Mouse (Mus musculus) limb, embryonic 12.5 days (tissue): ENCODE measurements around the gene Osbp. TPM values are rescaled to one million over a fixed set of nuclear protein-coding genes. Genes with fewer than 3 reads are reported as not detected.

Source experiments
- ATAC-seq: fragments of 200-750 bp; cut with Nextera tagmentation; 2 replicates; pipeline ENCODE4 v1.8.0; 2017; ENCODE audit warnings: low read depth, moderate TSS enrichment; ENCODE audit not compliant: insufficient number of reproducible peaks, insufficient read depth, low FRiP score, low TSS enrichment
- H3K27ac ChIP-seq: fragments of 300-500 bp; sonication (generic); 2 replicates; pipeline ENCODE4 v1.5.1; 2016; ENCODE audit warnings: mild to moderate bottlenecking, moderate library complexity
- H3K27me3 ChIP-seq: fragments of 300-500 bp; sonication (generic); 2 replicates; pipeline ENCODE4 v1.6.1; 2016; ENCODE audit warnings: mild to moderate bottlenecking, moderate library complexity
- H3K36me3 ChIP-seq: fragments of 300-500 bp; sonication (generic); 2 replicates; pipeline ENCODE4 v1.6.1; 2016; ENCODE audit warnings: mild to moderate bottlenecking, moderate library complexity
- H3K4me1 ChIP-seq: fragments of 300-500 bp; sonication (generic); replicated peaks from 2 replicates; pipeline ENCODE4 v1.6.1; 2016
- H3K4me2 ChIP-seq: fragments of 300-500 bp; sonication (generic); 2 replicates; pipeline ENCODE4 v1.6.1; 2016; ENCODE audit warnings: mild to moderate bottlenecking, moderate library complexity
- H3K4me3 ChIP-seq: fragments of 300-500 bp; sonication (generic); replicated peaks from 2 replicates; pipeline ENCODE4 v1.5.1; 2016; ENCODE audit warnings: mild to moderate bottlenecking
- H3K9ac ChIP-seq: fragments of 300-500 bp; sonication (generic); replicated peaks from 2 replicates; pipeline ENCODE4 v1.6.1; 2016; ENCODE audit warnings: mild to moderate bottlenecking, moderate library complexity
- H3K9me3 ChIP-seq: fragments of 300-500 bp; sonication (generic); 2 replicates; pipeline ENCODE4 v1.6.1; 2016; ENCODE audit warnings: mild to moderate bottlenecking, moderate library complexity
- WGBS: fragments of 180-500 bp; shearing (Covaris S2); methylation state at CpG from one replicate; pipeline ENCODE4 v1.1.7; 2016; 5-methylcytosine and 5-hydroxymethylcytosine counted together
- polyA plus RNA-seq: library from polyadenylated mRNA; unstranded; fragments of >200 nt; fragmentation: Nextera tagmentation; extraction: Ambion mirVana; gene quantifications from 2 replicates; pipeline ENCODE4 v1.2.1, GENCODE M21; 2016

Gene Osbp
- polyA plus RNA-seq, 1 experiment from 2014 or later, result 5.1 TPM

- ATAC-seq, result no peak
- H3K36me3 ChIP-seq, result peaks cover 90% of the 10 kb centered on the region
- 96% methylated on average over 7 of the region's 7 CpGs for WGBS
Measured at GRCm38 (mm10) chr19:11989334-11989733, 23.6 kb downstream of the Osbp start.

GRCm38 (mm10) chr19:11992034-11992433 lies 26.3 kb downstream of the Osbp start:
- Histone ChIP-seq H3K36me3 (peaks cover 85% of the 10 kb centered on the region), H3K27ac (no peak overlapping the region), H3K9me3 (no peaks in the 10 kb centered on the region), H3K27me3 (no peaks in the 10 kb centered on the region), H3K4me1 (no peaks in the 10 kb centered on the region), H3K4me3 (no peak overlapping the region), H3K4me2 (no peak overlapping the region), H3K9ac (no peak overlapping the region)
- ATAC-seq, result no peak
- 96% methylated on average over 9 of the region's 9 CpGs for WGBS

More at GRCm38 (mm10) chr19:11989334-11989733, 23.6 kb downstream of the Osbp start:
- Histone ChIP-seq H3K4me3 (no peak overlapping the region), H3K27ac (no peak overlapping the region), H3K4me1 (no peaks in the 10 kb centered on the region), H3K9ac (no peak overlapping the region), H3K4me2 (no peak overlapping the region), H3K27me3 (no peaks in the 10 kb centered on the region), H3K9me3 (no peaks in the 10 kb centered on the region)

GRCm38 (mm10) chr19:11992441-11993029 lies 26.8 kb downstream of the Osbp start:
- no peak for ATAC-seq
- no peaks in the 10 kb centered on the region for H3K4me1 ChIP-seq
- no peaks in the 10 kb centered on the region for H3K9me3 ChIP-seq
- H3K27me3 ChIP-seq, result no peaks in the 10 kb centered on the region
- H3K4me3 ChIP-seq, result no peak overlapping the region
- no peak overlapping the region for H3K27ac ChIP-seq
- H3K36me3 ChIP-seq, result peaks cover 80% of the 10 kb centered on the region
- 88% methylated on average over 10 of the region's 10 CpGs for WGBS
- H3K4me2 ChIP-seq, result no peak overlapping the region
- no peak overlapping the region for H3K9ac ChIP-seq

GRCm38 (mm10) chr19:11994703-11995431 lies 29.1 kb downstream of the Osbp start:
- no peak overlapping the region for H3K27ac ChIP-seq
- WGBS, result 94% methylated on average over 6 of the region's 6 CpGs
- no peak overlapping the region for H3K4me2 ChIP-seq
- no peaks in the 10 kb centered on the region for H3K4me1 ChIP-seq
- no peak for ATAC-seq
- no peaks in the 10 kb centered on the region for H3K9me3 ChIP-seq
- H3K27me3 ChIP-seq, result no peaks in the 10 kb centered on the region
- H3K36me3 ChIP-seq, result peaks cover 58% of the 10 kb centered on the region
- no peak overlapping the region for H3K9ac ChIP-seq
- H3K4me3 ChIP-seq, result no peak overlapping the region

GRCm38 (mm10) chr19:11995722-11996448 lies 30.1 kb downstream of the Osbp start:
- Histone ChIP-seq H3K4me1 (no peaks in the 10 kb centered on the region), H3K9ac (no peak overlapping the region), H3K9me3 (no peaks in the 10 kb centered on the region), H3K36me3 (peaks cover 49% of the 10 kb centered on the region), H3K27ac (no peak overlapping the region), H3K27me3 (no peaks in the 10 kb centered on the region), H3K4me3 (no peak overlapping the region), H3K4me2 (no peak overlapping the region)
- no peak for ATAC-seq
- 56% methylated on average over 2 of the region's 2 CpGs for WGBS

- Histone ChIP-seq H3K27ac (no peak overlapping the region), H3K4me3 (no peak overlapping the region), H3K4me2 (no peak overlapping the region), H3K27me3 (no peaks in the 10 kb centered on the region), H3K36me3 (no peaks in the 10 kb centered on the region), H3K4me1 (peaks cover 7% of the 10 kb centered on the region; the same call in 1 of the 2 replicates), H3K9ac (no peak overlapping the region), H3K9me3 (no peaks in the 10 kb centered on the region)
- ATAC-seq, result no peak
- WGBS, result 28% methylated on average over 3 of the region's 3 CpGs
Measured at GRCm38 (mm10) chr19:12001686-12002085, 35.9 kb downstream of the Osbp start.

GRCm38 (mm10) chr19:12002125-12002524 lies 36.4 kb downstream of the Osbp start:
- WGBS, result 4% methylated on average over 11 of the region's 11 CpGs
- H3K36me3 ChIP-seq, result no peaks in the 10 kb centered on the region
- peak overlapping the region; percentile 18; the same call in 1 of the 2 replicates for H3K4me3 ChIP-seq
- no peaks in the 10 kb centered on the region for H3K9me3 ChIP-seq
- no peak overlapping the region for H3K27ac ChIP-seq
- no peak overlapping the region for H3K9ac ChIP-seq
- no peaks in the 10 kb centered on the region for H3K27me3 ChIP-seq
- H3K4me1 ChIP-seq, result peaks cover 11% of the 10 kb centered on the region; the same call in 1 of the 2 replicates
- ATAC-seq, result no peak
- H3K4me2 ChIP-seq, result peak overlapping the region; percentile 43

- H3K27ac ChIP-seq, result no peak overlapping the region
- WGBS, result 51% methylated on average over 14 of the region's 14 CpGs
- peak overlapping the region; percentile 43 for H3K4me2 ChIP-seq
- H3K9me3 ChIP-seq, result no peaks in the 10 kb centered on the region
- H3K4me1 ChIP-seq, result peaks cover 13% of the 10 kb centered on the region; the same call in 1 of the 2 replicates
- H3K36me3 ChIP-seq, result no peaks in the 10 kb centered on the region
- H3K27me3 ChIP-seq, result no peaks in the 10 kb centered on the region
- peak overlapping the region; percentile 18; the same call in 1 of the 2 replicates for H3K4me3 ChIP-seq
- ATAC-seq, result no peak
- no peak overlapping the region for H3K9ac ChIP-seq
Measured at GRCm38 (mm10) chr19:12002791-12003190, 37.0 kb downstream of the Osbp start.

GRCm38 (mm10) chr19:12003568-12003967 lies 37.8 kb downstream of the Osbp start:
- 86% methylated on average over 2 of the region's 2 CpGs for WGBS
- Histone ChIP-seq H3K9ac (no peak overlapping the region), H3K4me2 (no peak overlapping the region), H3K9me3 (no peaks in the 10 kb centered on the region), H3K27ac (no peak overlapping the region), H3K36me3 (no peaks in the 10 kb centered on the region), H3K4me1 (peaks cover 15% of the 10 kb centered on the region; the same call in 1 of the 2 replicates), H3K4me3 (no peak overlapping the region), H3K27me3 (no peaks in the 10 kb centered on the region)
- no peak for ATAC-seq

GRCm38 (mm10) chr19:12004216-12005008 lies 38.7 kb downstream of the Osbp start:
- no peaks in the 10 kb centered on the region for H3K9me3 ChIP-seq
- H3K36me3 ChIP-seq, result no peaks in the 10 kb centered on the region
- no peak overlapping the region for H3K27ac ChIP-seq
- WGBS, result 65% methylated on average over 9 of the region's 9 CpGs
- peak overlapping the region; percentile 57 for H3K4me3 ChIP-seq
- no peak for ATAC-seq
- peak overlapping the region; percentile 64 for H3K4me2 ChIP-seq
- peaks cover 15% of the 10 kb centered on the region; the same call in 1 of the 2 replicates for H3K4me1 ChIP-seq
- H3K27me3 ChIP-seq, result no peaks in the 10 kb centered on the region
- no peak overlapping the region for H3K9ac ChIP-seq
